Mouse (Mus musculus) heart, embryonic 14.5 days (tissue): ENCODE results near the gene Ndufb7. TPM values are rescaled to one million over a fixed set of nuclear protein-coding genes. Genes with fewer than 3 reads are reported as not detected.

Experiments
- ATAC-seq: fragments of 200-750 bp; cut with Nextera tagmentation; 2 replicates; pipeline ENCODE4 v1.8.0; 2017; ENCODE audit warnings: low read depth, moderate TSS enrichment; ENCODE audit not compliant: insufficient number of reproducible peaks, insufficient read depth, low FRiP score
- H3K27ac ChIP-seq, 2 experiments: fragments of 200-500 bp in 1 of 2; fragments of 300-500 bp in 1 of 2; sonication (generic) in 1 of 2; replicated peaks in 1 of 2; 2 replicates each; pipeline ENCODE4 v1.5.1; 2012 to 2014; ENCODE audit warnings: low read depth in 2 of 2, low read length in 2 of 2, control low read depth in 1 of 2, mild to moderate bottlenecking in 1 of 2, mixed read lengths in 1 of 2; ENCODE audit not compliant: control insufficient read depth in 1 of 2, insufficient read depth in 1 of 2
- H3K27me3 ChIP-seq: fragments of 300-500 bp; sonication (generic); 2 replicates; pipeline ENCODE4 v1.6.1; 2014; ENCODE audit warnings: mild to moderate bottlenecking, low read length, control low read depth; ENCODE audit not compliant: control insufficient read depth, insufficient read depth
- H3K36me3 ChIP-seq: fragments of 300-500 bp; sonication (generic); 2 replicates; pipeline ENCODE4 v1.6.1; 2014; ENCODE audit warnings: mild to moderate bottlenecking, control low read depth, low read length, mixed read lengths; ENCODE audit not compliant: control insufficient read depth, insufficient read depth
- H3K4me1 ChIP-seq, 2 experiments: fragments of 200-500 bp in 1 of 2; fragments of 300-500 bp in 1 of 2; sonication (generic) in 1 of 2; 2 replicates each; pipeline ENCODE4 v1.6.1; 2012 to 2014; ENCODE audit warnings: low read length in 2 of 2, control low read depth in 1 of 2, mixed read lengths in 1 of 2; ENCODE audit not compliant: control insufficient read depth in 2 of 2, insufficient read depth in 2 of 2
- H3K4me2 ChIP-seq: fragments of 300-500 bp; sonication (generic); 2 replicates; pipeline ENCODE4 v1.6.1; 2014; ENCODE audit warnings: mild to moderate bottlenecking, low read length
- H3K4me3 ChIP-seq, 2 experiments: fragments of 200-500 bp in 1 of 2; fragments of 300-500 bp in 1 of 2; sonication (generic) in 1 of 2; 2 replicates each; pipeline ENCODE4 v1.5.1; 2012 to 2014; ENCODE audit warnings: low read length in 2 of 2, mild to moderate bottlenecking in 2 of 2, control low read depth in 1 of 2, low read depth in 1 of 2, moderate library complexity in 1 of 2; ENCODE audit not compliant: control insufficient read depth in 1 of 2, insufficient read depth in 1 of 2
- H3K9ac ChIP-seq: fragments of 300-500 bp; sonication (generic); 2 replicates; pipeline ENCODE4 v1.6.1; 2014; ENCODE audit warnings: mild to moderate bottlenecking, low read length
- H3K9me3 ChIP-seq: fragments of 300-500 bp; sonication (generic); 2 replicates; pipeline ENCODE4 v1.6.1; 2016; ENCODE audit warnings: low read length, control low read depth; ENCODE audit not compliant: control insufficient read depth
- WGBS: fragments of 180-500 bp; shearing (Covaris S2); extraction: QIAGEN DNeasy Blood & Tissue Kit; methylation state at CpG from one replicate; pipeline ENCODE4 v1.1.7; 2014; 5-methylcytosine and 5-hydroxymethylcytosine counted together
- polyA plus RNA-seq: library from polyadenylated mRNA; unstranded; fragments of >200 nt; fragmentation: Nextera tagmentation; extraction: Ambion mirVana; gene quantifications from 2 replicates; pipeline ENCODE4 v1.2.1, GENCODE M21; 2014

Gene Ndufb7
- polyA plus RNA-seq, 1 experiment from 2014 or later: 718 TPM

- ATAC-seq: no peak
- Histone ChIP-seq H3K9ac (no peak overlapping the region), H3K36me3 (peaks cover 6% of the 10 kb centered on the region), H3K27me3 (no peaks in the 10 kb centered on the region), H3K9me3 (0 out of 2 replicates have a peak, but pooled peaks cover 4% of the 10 kb centered on the region), H3K27ac (no peak overlapping the region), H3K4me3 (no peak overlapping the region), H3K4me1 (peaks cover 3% of the 10 kb centered on the region in 2 experiments; a peak in 1 of 4 replicates), H3K4me2 (no peak overlapping the region)
- WGBS: 90% methylated on average over 2 of the region's 2 CpGs
Observed at GRCm38 (mm10) chr8:83618566-83618965, 52.1 kb downstream of the Ndufb7 start.

GRCm38 (mm10) chr8:83619568-83620285, 53.3 kb downstream of the Ndufb7 start:
- Histone ChIP-seq H3K4me3 (no peak overlapping the region), H3K27me3 (no peaks in the 10 kb centered on the region), H3K4me1 (peaks cover 3% of the 10 kb centered on the region in 2 experiments; a peak in 1 of 4 replicates), H3K4me2 (no peak overlapping the region), H3K36me3 (no peaks in the 10 kb centered on the region), H3K9ac (no peak overlapping the region), H3K27ac (no peak overlapping the region), H3K9me3 (0 out of 2 replicates have a peak, but pooled peaks cover 4% of the 10 kb centered on the region)
- 84% methylated on average over 9 of the region's 9 CpGs for WGBS
- ATAC-seq: no peak

Other genes starting within 250 kb of the Ndufb7 start
- 12.6 and 13.1 TPM in 2 replicates for gene Elmod2, start 234.2 kb upstream of the Ndufb7 start, polyA plus RNA-seq
- gene Mgat4d, start 218.2 kb upstream of the Ndufb7 start, polyA plus RNA-seq: not detected in 2 replicates
- gene Clgn, start 176.8 kb upstream of the Ndufb7 start, polyA plus RNA-seq: 0.08 TPM in 1 of 2 replicates, not detected in the other
- 76.3 and 79.9 TPM in 2 replicates for gene Scoc, start 108.3 kb upstream of the Ndufb7 start, polyA plus RNA-seq
- not detected in 2 replicates for gene Olfr370, start 30.9 kb upstream of the Ndufb7 start, polyA plus RNA-seq
- gene Tecr, start 41.3 kb downstream of the Ndufb7 start, polyA plus RNA-seq: 461 and 507 TPM in 2 replicates
- 37.0 and 38.2 TPM in 2 replicates for gene Dnajb1, start 41.5 kb downstream of the Ndufb7 start, polyA plus RNA-seq
- 133 and 139 TPM in 2 replicates for gene Gipc1, start 86.0 kb downstream of the Ndufb7 start, polyA plus RNA-seq
- gene Ptger1, start 100.0 kb downstream of the Ndufb7 start, polyA plus RNA-seq: 0.42 and 0.58 TPM in 2 replicates
- gene Pkn1, start 132.5 kb downstream of the Ndufb7 start, polyA plus RNA-seq: 19.5 and 22.7 TPM in 2 replicates
- 114 and 119 TPM in 2 replicates for gene Ddx39, start 148.5 kb downstream of the Ndufb7 start, polyA plus RNA-seq
- 35.6 and 35.9 TPM in 2 replicates for gene Adgre5, start 174.7 kb downstream of the Ndufb7 start, polyA plus RNA-seq